Mouse (Mus musculus): ENCODE results near the gene Thegl. TPM values are rescaled to one million over a fixed set of nuclear protein-coding genes. Genes with fewer than 3 reads are reported as not detected.

The Thegl gene
- polyA plus RNA-seq, 1 experiment from 2014 or later = 1.0 TPM

DNA sequence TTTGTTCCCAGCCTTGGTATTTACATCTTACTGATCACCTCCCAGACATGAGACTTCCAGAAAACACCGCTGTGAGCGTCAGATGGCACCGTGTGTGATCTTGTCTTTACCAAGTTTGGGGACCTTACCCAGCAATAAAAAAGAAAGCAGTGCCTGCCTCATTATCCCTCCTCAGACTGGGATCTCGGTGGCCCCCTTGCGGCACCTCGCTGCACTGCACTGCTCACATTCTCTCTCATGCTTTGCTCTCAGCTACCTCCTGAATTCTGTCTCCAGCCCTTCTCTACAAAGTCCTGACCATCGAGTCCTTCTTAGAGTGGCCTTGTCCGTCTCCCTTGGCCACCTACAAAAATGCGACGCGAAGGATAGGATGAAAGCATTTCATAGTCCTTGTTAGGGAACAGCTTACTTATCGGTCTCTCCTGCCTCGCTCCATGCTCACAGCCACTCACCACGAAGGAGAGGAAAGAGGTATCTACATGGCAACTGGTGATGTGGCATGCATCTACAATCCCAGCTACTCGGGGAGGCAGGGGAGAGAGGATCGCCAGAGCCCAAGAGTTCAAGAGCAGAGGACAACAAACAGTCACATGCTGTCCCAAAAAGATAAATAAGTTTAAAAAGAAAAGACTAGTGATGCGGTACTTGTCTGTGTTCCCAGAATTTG is 45.7 kb downstream of the Thegl start:
- Histone ChIP-seq H3K4me1 (replicated peaks) (no peaks in the 10 kb centered on the region), H3K9ac (no peak overlapping the region), H3K36me3 (no peaks in the 10 kb centered on the region), H3K4me3 (no peak overlapping the region), H3K9me3 (no peaks in the 10 kb centered on the region), H3K27me3 (no peaks in the 10 kb centered on the region), H3K27ac (no peak overlapping the region), H3K4me2 (no peak overlapping the region)
- WGBS = 33% methylated on average over 17 of the region's 17 CpGs
- ATAC-seq (ENCODE audit: low FRiP score) = no peak

DNA sequence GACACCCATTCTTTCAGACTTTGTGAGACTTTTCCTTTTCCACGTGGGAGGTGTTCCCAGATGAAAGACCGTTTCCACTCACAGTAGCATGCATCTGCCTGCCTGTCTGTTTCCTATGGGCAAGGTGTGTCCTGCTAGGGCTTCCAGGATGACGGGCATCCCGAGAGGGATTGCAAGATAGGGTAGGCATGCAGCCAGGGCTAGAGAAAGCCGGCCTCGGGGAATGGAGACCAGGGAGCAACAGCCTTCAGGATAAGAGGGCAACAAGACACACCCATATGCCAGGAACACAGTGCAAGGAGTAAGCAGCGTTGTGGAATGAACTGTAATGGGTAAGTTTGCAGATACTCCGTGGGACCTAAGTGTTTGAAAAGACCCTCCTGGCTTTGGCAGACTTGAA is 51.5 kb downstream of the Thegl start:
- no peak overlapping the region for H3K27ac ChIP-seq
- H3K4me3 ChIP-seq = no peak overlapping the region
- H3K36me3 ChIP-seq = no peaks in the 10 kb centered on the region
- no peaks in the 10 kb centered on the region for H3K27me3 ChIP-seq
- no peaks in the 10 kb centered on the region for H3K9me3 ChIP-seq
- no peak overlapping the region for H3K9ac ChIP-seq
- 81% methylated on average over 8 of the region's 8 CpGs for WGBS
- ATAC-seq (ENCODE audit: low FRiP score) = no peak
- H3K4me1 ChIP-seq (replicated peaks) = no peaks in the 10 kb centered on the region
- no peak overlapping the region for H3K4me2 ChIP-seq

DNA sequence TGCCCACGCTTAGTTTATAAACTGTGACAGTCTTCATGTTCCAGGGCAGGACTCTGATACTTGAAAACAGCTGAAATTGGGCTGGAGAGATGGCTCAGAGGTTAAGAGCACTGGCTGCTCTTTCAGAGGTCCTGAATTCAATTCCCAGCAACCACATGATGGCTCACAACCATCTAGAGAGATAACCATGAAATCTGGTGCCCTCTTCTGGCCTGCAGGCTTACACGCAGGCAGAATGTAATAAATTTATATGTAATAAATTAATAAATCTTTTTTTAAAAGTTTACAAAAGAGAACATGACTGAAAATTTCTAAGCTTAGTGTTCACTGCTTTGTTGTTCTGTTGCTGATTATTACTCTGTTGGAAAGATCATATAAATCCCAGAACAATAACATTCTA is 55.2 kb downstream of the Thegl start:
- Histone ChIP-seq H3K36me3 (no peaks in the 10 kb centered on the region), H3K4me3 (no peak overlapping the region), H3K9ac (no peak overlapping the region), H3K27me3 (no peaks in the 10 kb centered on the region), H3K9me3 (no peaks in the 10 kb centered on the region), H3K27ac (no peak overlapping the region), H3K4me2 (no peak overlapping the region), H3K4me1 (replicated peaks) (no peaks in the 10 kb centered on the region)
- WGBS = 81% methylated on average over 2 of the region's 2 CpGs
- ATAC-seq (ENCODE audit: low FRiP score) = no peak

DNA sequence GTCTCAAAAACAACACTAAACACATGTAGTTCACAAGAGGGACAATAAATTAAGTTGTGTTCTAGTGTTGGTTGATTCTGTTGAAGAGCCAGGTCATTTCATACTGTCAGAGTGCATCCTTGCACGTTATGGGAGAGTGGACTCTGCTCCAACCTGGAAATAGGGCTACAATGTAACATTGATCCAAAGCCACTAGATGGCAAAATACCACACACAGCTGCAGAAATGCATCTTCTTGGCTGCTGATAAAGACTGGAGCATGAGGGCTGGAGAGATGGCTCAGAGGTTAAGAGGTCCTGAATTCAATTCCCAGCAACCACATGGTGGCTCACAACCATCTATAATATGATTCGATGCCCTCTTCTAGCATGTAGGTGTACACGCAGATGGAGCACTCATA is 55.8 kb downstream of the Thegl start:
- Histone ChIP-seq H3K27ac (no peak overlapping the region), H3K9me3 (no peaks in the 10 kb centered on the region), H3K4me1 (replicated peaks) (no peaks in the 10 kb centered on the region), H3K36me3 (no peaks in the 10 kb centered on the region), H3K4me3 (no peak overlapping the region), H3K4me2 (no peak overlapping the region), H3K9ac (no peak overlapping the region), H3K27me3 (no peaks in the 10 kb centered on the region)
- 86% methylated on average over 3 of the region's 3 CpGs for WGBS
- ATAC-seq (ENCODE audit: low FRiP score) = no peak

DNA sequence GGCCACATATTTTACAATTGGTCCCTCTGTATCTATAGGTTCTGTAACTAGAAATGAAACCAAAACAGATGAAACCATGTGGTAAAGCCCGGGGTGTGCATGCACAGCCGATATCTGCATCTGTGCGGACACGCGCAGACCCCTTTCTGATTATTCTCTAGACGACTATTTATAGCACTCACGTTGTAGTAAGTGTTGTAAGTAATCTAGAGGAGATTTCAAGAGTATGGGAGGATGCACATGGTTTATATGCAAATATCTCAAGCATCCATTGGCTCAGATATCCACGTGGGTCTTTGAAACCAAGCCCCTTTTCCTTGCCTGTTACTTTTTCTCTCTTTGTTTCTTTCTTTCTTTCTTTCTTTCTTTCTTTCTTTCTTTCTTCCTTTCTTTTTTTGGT is 58.0 kb downstream of the Thegl start:
- Histone ChIP-seq H3K36me3 (no peaks in the 10 kb centered on the region), H3K27me3 (no peaks in the 10 kb centered on the region), H3K27ac (no peak overlapping the region), H3K4me1 (replicated peaks) (no peaks in the 10 kb centered on the region), H3K4me3 (no peak overlapping the region), H3K9ac (no peak overlapping the region), H3K9me3 (no peaks in the 10 kb centered on the region), H3K4me2 (no peak overlapping the region)
- 94% methylated on average over 8 of the region's 8 CpGs for WGBS
- no peak for ATAC-seq (ENCODE audit: low FRiP score)

DNA sequence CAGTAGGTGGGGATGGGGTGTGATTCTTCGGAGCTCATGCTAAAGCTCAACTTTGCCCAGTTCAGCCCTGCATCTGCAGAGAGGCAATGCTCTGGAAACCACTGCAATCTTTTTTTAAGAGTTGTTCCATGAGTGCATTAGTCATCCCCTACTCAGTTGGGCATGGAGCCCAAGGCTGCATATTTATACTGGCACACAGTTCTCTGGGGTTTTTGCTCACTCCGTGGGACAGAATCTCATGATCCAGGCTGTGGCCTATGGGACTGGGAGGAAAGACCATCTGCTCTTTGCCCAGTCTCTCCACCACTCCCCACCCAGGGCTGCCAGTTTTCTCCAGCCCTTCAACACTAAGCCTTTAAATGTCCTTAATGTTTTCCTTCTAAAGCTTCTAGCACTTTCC is 59.1 kb downstream of the Thegl start:
- Histone ChIP-seq H3K27ac (no peak overlapping the region), H3K4me2 (no peak overlapping the region), H3K9ac (no peak overlapping the region), H3K4me1 (replicated peaks) (no peaks in the 10 kb centered on the region), H3K4me3 (no peak overlapping the region), H3K36me3 (no peaks in the 10 kb centered on the region), H3K9me3 (no peaks in the 10 kb centered on the region), H3K27me3 (no peaks in the 10 kb centered on the region)
- no peak for ATAC-seq (ENCODE audit: low FRiP score)
- 88% methylated on average over 2 of the region's 2 CpGs for WGBS

DNA sequence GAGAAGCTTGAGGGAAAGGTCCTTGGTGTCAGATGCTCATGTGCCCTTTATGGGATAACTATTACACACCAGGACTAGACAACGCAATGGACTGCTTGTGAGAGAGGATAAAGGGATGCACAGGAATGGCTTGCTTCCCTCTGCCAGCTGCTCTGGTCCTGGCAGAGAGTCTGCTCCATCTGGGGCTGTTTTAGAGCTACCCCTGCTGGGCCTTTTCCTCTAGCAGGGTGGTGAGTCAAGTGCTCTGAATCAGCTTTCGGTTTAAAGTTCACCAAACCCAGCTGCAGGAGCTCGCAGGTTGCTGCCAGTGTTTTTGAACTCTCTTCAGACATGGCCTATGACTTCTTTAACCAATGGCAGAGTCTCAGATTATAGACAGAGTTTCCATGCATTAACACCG is 60.1 kb downstream of the Thegl start:
- Histone ChIP-seq H3K36me3 (no peaks in the 10 kb centered on the region), H3K27me3 (no peaks in the 10 kb centered on the region), H3K4me1 (replicated peaks) (no peaks in the 10 kb centered on the region), H3K9ac (no peak overlapping the region), H3K27ac (no peak overlapping the region), H3K9me3 (no peaks in the 10 kb centered on the region), H3K4me3 (no peak overlapping the region), H3K4me2 (no peak overlapping the region)
- WGBS = 91% methylated on average over 4 of the region's 4 CpGs
- no peak for ATAC-seq (ENCODE audit: low FRiP score)

DNA sequence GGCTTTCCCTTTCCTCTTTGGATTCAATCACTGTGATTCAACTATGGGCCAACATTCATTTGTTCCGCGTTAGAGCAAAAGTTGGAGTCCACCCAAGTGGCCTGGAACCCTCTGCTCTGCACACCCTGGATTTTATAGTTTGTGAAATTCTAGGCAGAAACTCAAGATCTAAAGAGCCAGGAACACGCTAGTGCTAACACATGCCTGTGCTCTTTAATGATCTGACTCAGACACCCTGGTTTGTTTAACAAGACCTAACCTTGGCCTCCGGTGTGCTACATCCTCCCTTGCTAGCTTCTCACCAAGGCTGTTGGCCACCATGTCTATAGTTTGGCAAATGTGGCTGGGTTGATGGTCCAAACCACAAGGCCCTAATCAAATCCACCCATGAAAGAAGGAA is 64.9 kb downstream of the Thegl start:
- over 99% methylated on average over 4 of the region's 4 CpGs for WGBS
- no peak overlapping the region for H3K9ac ChIP-seq
- no peak overlapping the region for H3K4me3 ChIP-seq
- no peak overlapping the region for H3K27ac ChIP-seq
- no peaks in the 10 kb centered on the region for H3K4me1 ChIP-seq (replicated peaks)
- H3K36me3 ChIP-seq = no peaks in the 10 kb centered on the region
- H3K9me3 ChIP-seq = no peaks in the 10 kb centered on the region
- H3K27me3 ChIP-seq = no peaks in the 10 kb centered on the region
- H3K4me2 ChIP-seq = no peak overlapping the region
- ATAC-seq (ENCODE audit: low FRiP score) = no peak

DNA sequence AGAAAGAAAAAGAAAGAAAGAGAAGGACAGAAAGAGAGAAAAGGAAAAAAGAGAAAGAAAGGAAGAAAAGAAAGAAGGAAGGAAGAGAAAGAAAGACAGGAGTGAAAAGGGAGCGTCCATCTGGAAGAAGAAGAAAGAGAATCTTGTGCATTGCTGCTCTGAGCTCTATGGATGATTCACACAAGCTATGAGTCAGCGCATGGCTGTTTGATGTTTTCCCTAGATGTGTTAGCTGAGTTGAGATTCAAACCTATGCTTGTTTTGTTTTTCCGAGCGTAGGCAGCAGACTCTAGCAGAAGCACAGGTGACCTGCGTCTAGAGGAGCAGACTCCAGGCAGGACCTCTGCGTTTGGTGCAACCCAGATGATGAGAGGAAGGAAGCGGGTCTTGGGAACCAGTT is 66.9 kb downstream of the Thegl start:
- 85% methylated on average over 7 of the region's 7 CpGs for WGBS
- no peaks in the 10 kb centered on the region for H3K36me3 ChIP-seq

DNA sequence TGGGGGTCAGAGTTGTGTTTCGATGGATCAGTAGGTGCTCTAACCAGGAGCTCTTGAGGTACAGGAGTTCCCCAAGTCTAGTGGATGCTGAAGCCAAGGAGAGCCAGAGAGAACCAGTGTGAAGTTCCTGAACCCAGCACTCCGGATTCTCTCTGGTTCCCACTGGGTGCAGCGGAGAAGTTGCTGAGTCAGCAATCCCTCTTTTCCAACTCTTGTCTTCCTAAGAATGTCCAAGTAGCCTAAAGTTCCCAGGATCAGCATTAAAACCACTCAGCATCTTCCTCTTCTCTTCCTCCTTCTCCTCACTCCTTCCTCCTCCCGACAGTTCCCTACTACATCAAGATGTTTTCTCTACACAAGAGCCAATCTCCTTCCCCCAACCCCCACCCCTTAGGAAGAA is 68.6 kb downstream of the Thegl start:
- Histone ChIP-seq H3K4me1 (replicated peaks) (no peaks in the 10 kb centered on the region), H3K9me3 (no peaks in the 10 kb centered on the region), H3K9ac (no peak overlapping the region), H3K4me3 (no peak overlapping the region), H3K4me2 (no peak overlapping the region), H3K36me3 (no peaks in the 10 kb centered on the region), H3K27me3 (no peaks in the 10 kb centered on the region), H3K27ac (no peak overlapping the region)
- 95% methylated on average over 4 of the region's 4 CpGs for WGBS
- no peak for ATAC-seq (ENCODE audit: low FRiP score)

More for the DNA sequence above, 66.9 kb downstream of the Thegl start:
- Histone ChIP-seq H3K9me3 (no peaks in the 10 kb centered on the region), H3K9ac (no peak overlapping the region), H3K4me3 (no peak overlapping the region), H3K4me1 (replicated peaks) (no peaks in the 10 kb centered on the region), H3K4me2 (no peak overlapping the region), H3K27me3 (no peaks in the 10 kb centered on the region), H3K27ac (no peak overlapping the region)
- no peak for ATAC-seq (ENCODE audit: low FRiP score)

DNA sequence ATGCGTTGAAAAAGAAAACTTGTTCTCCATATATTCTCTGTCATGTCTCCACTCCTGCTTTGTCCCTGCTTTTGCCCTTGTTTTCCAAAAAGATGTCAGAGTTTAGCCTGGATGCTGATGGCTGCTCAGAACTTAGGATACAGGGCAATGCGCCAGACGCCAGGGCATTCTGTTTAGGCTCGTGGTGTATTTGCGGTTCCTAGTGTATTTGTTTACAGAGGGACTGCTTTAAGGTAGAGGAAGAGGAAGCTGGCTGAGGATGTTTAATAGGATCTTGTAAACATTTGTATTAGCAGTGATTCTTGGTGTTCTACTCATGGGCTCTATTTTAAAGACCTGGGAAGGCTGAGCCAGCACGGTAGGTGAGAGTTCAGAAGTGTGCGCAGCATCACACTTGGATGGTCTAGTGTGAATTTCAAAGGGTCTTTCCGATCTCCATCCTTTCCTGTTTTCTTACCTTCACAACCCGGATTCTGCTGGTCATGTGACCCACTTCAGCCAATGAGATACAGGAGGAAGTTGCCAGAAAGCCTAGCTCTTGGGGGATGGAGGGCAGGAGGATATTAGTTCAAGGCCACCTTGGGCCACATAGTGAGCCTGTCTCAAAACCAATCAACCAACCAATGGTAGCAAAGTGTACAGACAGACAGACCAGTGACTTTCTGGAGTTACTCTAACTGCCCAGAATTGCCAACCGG is 70.1 kb downstream of the Thegl start:
- Histone ChIP-seq H3K27me3 (no peaks in the 10 kb centered on the region), H3K9ac (no peak overlapping the region), H3K4me1 (replicated peaks) (peaks cover 7% of the 10 kb centered on the region; the same call in 1 of the 2 replicates), H3K27ac (no peak overlapping the region), H3K4me3 (no peak overlapping the region), H3K4me2 (no peak overlapping the region), H3K36me3 (no peaks in the 10 kb centered on the region), H3K9me3 (no peaks in the 10 kb centered on the region)
- ATAC-seq (ENCODE audit: low FRiP score) = no peak
- WGBS = 86% methylated on average over 10 of the region's 10 CpGs

DNA sequence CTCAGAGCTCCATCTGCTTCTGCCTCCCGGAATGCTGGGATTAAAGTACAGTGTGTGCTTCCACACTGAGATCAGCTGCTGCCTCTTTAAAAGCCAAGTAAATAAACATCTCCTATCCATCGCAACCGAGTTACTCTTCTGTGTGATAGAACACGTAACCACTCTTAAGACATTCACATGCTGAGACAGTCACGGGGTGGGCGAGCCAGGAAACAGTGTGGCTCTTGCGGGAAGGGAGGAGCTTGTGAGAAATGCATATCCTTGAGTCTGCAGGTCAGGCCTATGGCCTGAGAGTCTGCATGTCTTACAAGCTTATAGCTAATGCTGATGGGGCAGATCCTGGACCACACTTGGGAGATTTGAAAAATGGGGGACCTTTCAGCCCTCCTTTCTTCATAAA is 70.7 kb downstream of the Thegl start:
- no peak overlapping the region for H3K9ac ChIP-seq
- no peaks in the 10 kb centered on the region for H3K27me3 ChIP-seq
- WGBS = 89% methylated on average over 7 of the region's 7 CpGs
- no peak overlapping the region for H3K4me2 ChIP-seq
- no peak overlapping the region for H3K27ac ChIP-seq
- no peaks in the 10 kb centered on the region for H3K9me3 ChIP-seq
- ATAC-seq (ENCODE audit: low FRiP score) = no peak
- H3K4me1 ChIP-seq (replicated peaks) = peaks cover 9% of the 10 kb centered on the region
- H3K36me3 ChIP-seq = no peaks in the 10 kb centered on the region
- H3K4me3 ChIP-seq = no peak overlapping the region

DNA sequence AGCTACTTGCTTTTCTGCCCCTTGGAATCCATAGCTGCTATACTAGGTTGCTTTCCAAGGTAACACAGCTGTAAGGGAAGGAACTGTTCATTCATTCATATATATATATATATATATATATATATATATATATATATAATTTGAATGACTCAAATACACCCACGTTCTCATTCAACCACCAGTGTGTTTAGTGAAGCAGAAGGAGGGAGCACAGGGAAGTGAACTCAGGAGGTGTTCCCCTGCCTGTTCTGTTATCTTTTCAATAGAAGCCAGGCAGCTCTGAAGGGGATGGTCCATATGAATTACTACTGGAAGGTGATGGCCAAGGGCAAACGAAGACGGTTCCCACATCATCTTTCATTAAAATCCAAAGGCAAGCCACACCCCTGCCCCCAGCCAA is 71.3 kb downstream of the Thegl start:
- H3K36me3 ChIP-seq = no peaks in the 10 kb centered on the region
- H3K27me3 ChIP-seq = no peaks in the 10 kb centered on the region
- no peaks in the 10 kb centered on the region for H3K9me3 ChIP-seq
- H3K4me3 ChIP-seq = no peak overlapping the region
- H3K4me2 ChIP-seq = no peak overlapping the region
- WGBS = 90% methylated on average over 3 of the region's 3 CpGs
- no peak for ATAC-seq (ENCODE audit: low FRiP score)
- no peak overlapping the region for H3K27ac ChIP-seq
- H3K9ac ChIP-seq = no peak overlapping the region
- H3K4me1 ChIP-seq (replicated peaks) = peaks cover 11% of the 10 kb centered on the region
